Mouse (Mus musculus) small intestine, adult 2 months (tissue): ENCODE measurements at regions not wholly inside any gene's neighbourhood (a gene's known extent, or its start where the extent isn't known, plus 50 kb on each side); places are given as distances from the start of the nearest gene placed in this dataset.

Source experiments
- CTCF ChIP-seq: fragments of 200-500 bp; IDR thresholded peaks from 2 replicates; pipeline ENCODE4 v1.5.1; 2012; ENCODE audit warnings: low read depth, mild to moderate bottlenecking, control low read depth, inconsistent platforms, low read length, moderate library complexity, mixed read lengths; ENCODE audit not compliant: insufficient replicate concordance, insufficient read length; ENCODE audit errors: extremely low read depth
- POLR2A ChIP-seq: fragments of 200-500 bp; IDR thresholded peaks from 2 replicates; pipeline ENCODE4 v1.6.1; 2012; ENCODE audit warnings: low read depth, mild to moderate bottlenecking, control low read depth, inconsistent platforms, low read length, moderate library complexity

DNA sequence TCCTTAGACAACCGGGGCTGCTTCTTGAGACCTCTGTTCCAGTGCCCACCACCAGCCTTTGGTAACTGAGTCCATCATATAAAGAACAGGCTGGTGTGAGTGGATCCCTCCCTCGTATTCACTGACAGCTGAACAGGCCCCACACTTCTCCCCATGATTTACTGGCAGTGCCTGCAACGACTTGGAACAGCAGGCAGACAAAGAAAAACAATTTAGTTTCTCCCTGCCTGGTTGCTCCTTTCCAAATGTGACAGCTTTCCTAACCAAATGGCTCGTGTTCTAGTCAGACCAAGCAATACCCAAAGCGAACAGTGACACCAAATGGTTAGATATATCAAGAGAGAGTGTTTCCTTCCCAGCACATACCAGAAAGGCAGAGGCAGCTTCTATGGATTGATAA lies 150.0 kb upstream of the Adamts3 start:
- TF ChIP-seq POLR2A: no peak
- no peak for TF ChIP-seq CTCF
